Mouse (Mus musculus) stomach, embryonic 16.5 days (tissue): ENCODE measurements around the gene Alox8. TPM values are rescaled to one million over a fixed set of nuclear protein-coding genes. Genes with fewer than 3 reads are reported as not detected.

Experiments used
- ATAC-seq: fragments of 200-750 bp; cut with Nextera tagmentation; 2 replicates; pipeline ENCODE4 v1.8.0; 2017; ENCODE audit warnings: moderate number of reproducible peaks, moderate TSS enrichment; ENCODE audit not compliant: insufficient read depth, low FRiP score
- H3K27ac ChIP-seq: fragments of 300-500 bp; sonication (generic); 2 replicates; pipeline ENCODE4 v1.5.1; 2014; ENCODE audit warnings: low read length
- H3K27me3 ChIP-seq: fragments of 300-500 bp; sonication (generic); 2 replicates; pipeline ENCODE4 v1.6.1; 2014; ENCODE audit warnings: low read length, control low read depth, mixed read lengths; ENCODE audit not compliant: control insufficient read depth, insufficient read depth
- H3K36me3 ChIP-seq: fragments of 300-500 bp; sonication (generic); 2 replicates; pipeline ENCODE4 v1.6.1; 2014; ENCODE audit warnings: low read length; ENCODE audit not compliant: control insufficient read depth, insufficient read depth
- H3K4me1 ChIP-seq: fragments of 300-500 bp; sonication (generic); 2 replicates; pipeline ENCODE4 v1.6.1; 2014; ENCODE audit warnings: low read length, control low read depth, mixed read lengths; ENCODE audit not compliant: control insufficient read depth, insufficient read depth
- H3K4me2 ChIP-seq: fragments of 300-500 bp; sonication (generic); 2 replicates; pipeline ENCODE4 v1.6.1; 2014; ENCODE audit warnings: low read depth, low read length, mixed read lengths
- H3K4me3 ChIP-seq: fragments of 300-500 bp; sonication (generic); replicated peaks from 2 replicates; pipeline ENCODE4 v1.5.1; 2014; ENCODE audit warnings: mild to moderate bottlenecking, low read length
- H3K9ac ChIP-seq: fragments of 300-500 bp; sonication (generic); 2 replicates; pipeline ENCODE4 v1.6.1; 2014; ENCODE audit warnings: low read length
- H3K9me3 ChIP-seq: fragments of 300-500 bp; sonication (generic); replicated peaks from 2 replicates; pipeline ENCODE4 v1.6.1; 2016; ENCODE audit warnings: low read length, control low read depth; ENCODE audit not compliant: control insufficient read depth
- WGBS: fragments of 180-500 bp; shearing (Covaris S2); extraction: QIAGEN DNeasy Blood & Tissue Kit; methylation state at CpG from one replicate; pipeline ENCODE4 v1.1.7; 2014; 5-methylcytosine and 5-hydroxymethylcytosine counted together
- polyA plus RNA-seq: library from polyadenylated mRNA; unstranded; fragments of >200 nt; fragmentation: Nextera tagmentation; extraction: Ambion mirVana; gene quantifications from 2 replicates; pipeline ENCODE4 v1.2.1, GENCODE M21; 2015

Alox8 gene
- polyA plus RNA-seq, 1 experiment from 2014 or later: 0.35 TPM

GRCm38 (mm10) chr11:69196766-69197165 is 877 bp downstream of the Alox8 start:
- no peak for ATAC-seq
- H3K27ac ChIP-seq: no peak overlapping the region
- no peak overlapping the region for H3K9ac ChIP-seq
- H3K9me3 ChIP-seq: no peaks in the 10 kb centered on the region
- H3K4me1 ChIP-seq: 0 out of 2 replicates have a peak, but pooled peaks cover 4% of the 10 kb centered on the region
- peaks cover 17% of the 10 kb centered on the region for H3K27me3 ChIP-seq
- H3K4me2 ChIP-seq: peak overlapping the region; percentile 56; the same call in 1 of the 2 replicates
- no peaks in the 10 kb centered on the region for H3K36me3 ChIP-seq
- 5% methylated on average over 5 of the region's 5 CpGs for WGBS
- peak overlapping the region; percentile 40; the same call in 1 of the 2 replicates for H3K4me3 ChIP-seq

- ATAC-seq: no peak
- WGBS: 4% methylated on average over 1 of the region's 1 CpGs
- no peaks in the 10 kb centered on the region for H3K36me3 ChIP-seq
- H3K27ac ChIP-seq: no peak overlapping the region
- H3K27me3 ChIP-seq: peaks cover 17% of the 10 kb centered on the region
- 0 out of 2 replicates have a peak, but pooled peaks cover 4% of the 10 kb centered on the region for H3K4me1 ChIP-seq
- no peaks in the 10 kb centered on the region for H3K9me3 ChIP-seq
- no peak overlapping the region for H3K4me3 ChIP-seq
- no peak overlapping the region for H3K9ac ChIP-seq
- H3K4me2 ChIP-seq: no peak overlapping the region
Observed at GRCm38 (mm10) chr11:69192840-69193239, 4.8 kb downstream of the Alox8 start.

GRCm38 (mm10) chr11:69185936-69186335 is 11.7 kb downstream of the Alox8 start:
- Histone ChIP-seq H3K4me3 (no peak overlapping the region), H3K36me3 (no peaks in the 10 kb centered on the region), H3K4me2 (no peak overlapping the region), H3K4me1 (no peaks in the 10 kb centered on the region), H3K27me3 (no peaks in the 10 kb centered on the region), H3K9ac (no peak overlapping the region), H3K27ac (no peak overlapping the region), H3K9me3 (no peaks in the 10 kb centered on the region)
- 77% methylated on average over 6 of the region's 6 CpGs for WGBS
- no peak for ATAC-seq

- WGBS: 86% methylated on average over 5 of the region's 5 CpGs
- no peak for ATAC-seq
Observed at GRCm38 (mm10) chr11:69185031-69185430, 12.6 kb downstream of the Alox8 start.

GRCm38 (mm10) chr11:69180120-69180519 is 17.5 kb downstream of the Alox8 start:
- no peaks in the 10 kb centered on the region for H3K9me3 ChIP-seq
- no peak overlapping the region for H3K4me2 ChIP-seq
- H3K4me3 ChIP-seq: no peak overlapping the region
- 80% methylated on average over 4 of the region's 4 CpGs for WGBS
- no peaks in the 10 kb centered on the region for H3K4me1 ChIP-seq
- H3K27me3 ChIP-seq: no peaks in the 10 kb centered on the region
- no peaks in the 10 kb centered on the region for H3K36me3 ChIP-seq
- no peak overlapping the region for H3K9ac ChIP-seq
- no peak for ATAC-seq
- no peak overlapping the region for H3K27ac ChIP-seq

More at GRCm38 (mm10) chr11:69185031-69185430, 12.6 kb downstream of the Alox8 start:
- H3K4me1 ChIP-seq: no peaks in the 10 kb centered on the region
- no peaks in the 10 kb centered on the region for H3K36me3 ChIP-seq
- no peak overlapping the region for H3K4me2 ChIP-seq
- no peak overlapping the region for H3K4me3 ChIP-seq
- H3K9ac ChIP-seq: no peak overlapping the region
- H3K27me3 ChIP-seq: no peaks in the 10 kb centered on the region
- no peak overlapping the region for H3K27ac ChIP-seq
- H3K9me3 ChIP-seq: no peaks in the 10 kb centered on the region

DNA sequence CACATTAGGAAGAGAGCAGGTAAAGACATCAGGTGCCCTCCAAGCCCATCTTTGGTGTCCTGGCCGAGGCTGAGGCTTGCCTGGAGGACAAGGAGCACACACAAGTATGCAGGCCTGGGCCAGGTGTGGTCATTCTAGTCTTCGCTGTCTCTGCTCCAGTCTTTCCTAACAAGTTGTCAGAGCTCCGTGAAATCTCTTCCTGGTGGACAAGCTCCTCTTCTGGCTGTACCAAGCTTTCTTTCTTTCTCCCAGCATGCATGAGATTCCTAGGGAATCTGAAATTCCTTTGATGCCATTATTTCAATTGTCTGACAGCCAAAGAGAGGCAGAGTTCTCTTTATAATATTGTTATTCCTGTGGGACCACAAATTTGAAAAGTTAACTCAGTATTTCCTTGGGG is 18.1 kb downstream of the Alox8 start:
- Histone ChIP-seq H3K4me2 (no peak overlapping the region), H3K4me1 (no peaks in the 10 kb centered on the region), H3K9me3 (no peaks in the 10 kb centered on the region), H3K36me3 (no peaks in the 10 kb centered on the region), H3K4me3 (no peak overlapping the region), H3K9ac (no peak overlapping the region), H3K27ac (no peak overlapping the region), H3K27me3 (no peaks in the 10 kb centered on the region)
- no peak for ATAC-seq
- 49% methylated on average over 3 of the region's 3 CpGs for WGBS

DNA sequence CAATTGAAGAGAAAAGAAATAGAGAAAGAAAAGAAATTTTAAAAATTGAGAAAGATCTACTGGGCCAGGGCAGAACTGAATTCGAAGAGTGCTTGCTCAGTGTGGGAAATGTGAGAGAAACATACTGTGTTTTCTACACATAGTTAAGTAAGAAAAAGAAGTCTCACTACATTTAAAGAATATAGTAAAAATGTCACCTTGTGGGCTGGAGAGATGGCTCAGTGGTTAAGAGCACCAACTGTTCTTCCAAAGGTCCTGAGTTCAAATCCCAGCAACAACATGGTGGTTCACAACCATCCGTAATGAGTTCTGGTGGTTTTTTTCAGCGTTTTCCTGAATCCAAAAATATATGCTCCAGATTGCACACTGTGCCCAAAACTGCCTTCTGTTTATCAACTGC is 19.1 kb downstream of the Alox8 start:
- Histone ChIP-seq H3K9ac (no peak overlapping the region), H3K27me3 (no peaks in the 10 kb centered on the region), H3K4me3 (no peak overlapping the region), H3K36me3 (no peaks in the 10 kb centered on the region), H3K9me3 (no peaks in the 10 kb centered on the region), H3K27ac (no peak overlapping the region), H3K4me2 (no peak overlapping the region), H3K4me1 (no peaks in the 10 kb centered on the region)
- WGBS: 79% methylated on average over 3 of the region's 3 CpGs
- no peak for ATAC-seq

- WGBS: 80% methylated on average over 7 of the region's 7 CpGs
- no peak overlapping the region for H3K4me3 ChIP-seq
Observed at GRCm38 (mm10) chr11:69174722-69175121, 22.9 kb downstream of the Alox8 start.

DNA sequence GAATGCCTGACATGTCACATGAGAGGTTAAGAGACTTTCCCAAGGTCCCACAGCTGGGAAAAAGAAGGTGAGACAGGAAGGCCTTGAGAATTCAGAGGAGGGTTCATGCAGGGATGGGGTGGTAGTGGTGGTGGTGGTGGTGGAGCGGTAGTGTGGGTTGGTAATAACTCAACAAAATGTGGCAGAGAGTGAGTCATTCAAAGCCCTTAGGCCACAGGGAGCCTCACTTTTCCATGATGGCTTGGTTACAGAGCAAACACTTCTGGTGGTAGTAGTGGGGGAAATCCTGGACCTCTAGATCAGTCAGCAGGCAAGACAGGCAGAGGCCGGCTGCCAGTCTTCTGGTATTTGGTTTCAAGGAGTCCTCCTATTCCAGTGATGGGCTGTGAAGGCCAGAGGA is 25.0 kb downstream of the Alox8 start:
- no peaks in the 10 kb centered on the region for H3K27me3 ChIP-seq
- no peak overlapping the region for H3K4me3 ChIP-seq
- H3K36me3 ChIP-seq: no peaks in the 10 kb centered on the region
- no peaks in the 10 kb centered on the region for H3K9me3 ChIP-seq
- no peak overlapping the region for H3K27ac ChIP-seq
- no peak for ATAC-seq
- no peak overlapping the region for H3K4me2 ChIP-seq
- WGBS: 81% methylated on average over 2 of the region's 2 CpGs
- no peak overlapping the region for H3K9ac ChIP-seq
- no peaks in the 10 kb centered on the region for H3K4me1 ChIP-seq

More at GRCm38 (mm10) chr11:69174722-69175121, 22.9 kb downstream of the Alox8 start:
- no peaks in the 10 kb centered on the region for H3K36me3 ChIP-seq
- no peaks in the 10 kb centered on the region for H3K4me1 ChIP-seq
- H3K4me2 ChIP-seq: no peak overlapping the region
- H3K27me3 ChIP-seq: no peaks in the 10 kb centered on the region
- no peak for ATAC-seq
- no peak overlapping the region for H3K27ac ChIP-seq
- no peak overlapping the region for H3K9ac ChIP-seq
- no peaks in the 10 kb centered on the region for H3K9me3 ChIP-seq

DNA sequence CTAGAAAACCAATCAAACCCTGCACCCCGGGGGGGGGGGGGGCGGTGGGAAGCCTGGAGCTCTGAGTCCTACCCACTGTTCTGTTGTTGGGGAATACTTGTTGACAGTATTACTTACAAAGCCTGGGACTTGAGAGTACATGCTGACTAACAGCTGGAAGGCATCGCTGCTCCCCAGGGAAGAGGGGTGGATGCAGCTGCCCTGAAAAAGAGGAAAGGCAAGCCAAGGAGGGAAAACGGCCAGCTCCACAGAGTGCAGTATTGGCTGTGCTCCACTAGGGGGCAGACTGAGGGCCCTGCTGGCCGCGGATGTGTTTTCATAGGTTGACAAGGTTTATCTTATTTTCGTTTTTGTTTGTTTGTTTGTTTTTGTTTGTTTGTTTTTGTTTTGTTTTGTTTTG is 26.0 kb downstream of the Alox8 start:
- no peak overlapping the region for H3K27ac ChIP-seq
- H3K4me1 ChIP-seq: no peaks in the 10 kb centered on the region
- peak; percentile 60; the same call in 1 of the 2 replicates for ATAC-seq
- H3K27me3 ChIP-seq: no peaks in the 10 kb centered on the region
- no peak overlapping the region for H3K9ac ChIP-seq
- H3K36me3 ChIP-seq: no peaks in the 10 kb centered on the region
- 22% methylated on average over 7 of the region's 7 CpGs for WGBS
- H3K9me3 ChIP-seq: no peaks in the 10 kb centered on the region
- no peak overlapping the region for H3K4me2 ChIP-seq
- H3K4me3 ChIP-seq: no peak overlapping the region
